Mouse (Mus musculus): Measurements from ENCODE around the gene Fcrl6. TPM values are rescaled to one million over a fixed set of nuclear protein-coding genes. Genes with fewer than 3 reads are reported as not detected.

Fcrl6 gene
- total RNA-seq, 2 experiments from 2014 or later = not detected

Other genes with a start within 250 kb of the Fcrl6 start
- gene Pigm, start 226.0 kb downstream of the Fcrl6 start, total RNA-seq (2021) = 10 to 100 TPM; 10.1 to 11.4 TPM
- 1 to 10 TPM; 1.4 to 1.8 TPM for gene Slamf9, start 127.2 kb downstream of the Fcrl6 start, total RNA-seq (2021)
- gene Igsf9, start 120.8 kb downstream of the Fcrl6 start, total RNA-seq (2021) = 1 to 10 TPM; 2.5 to 3.1 TPM
- gene Tagln2, start 102.5 kb downstream of the Fcrl6 start, total RNA-seq (2021) = 100 to 1,000 TPM; 230 to 244 TPM
- 1 to 10 TPM; 3.3 to 3.5 TPM for gene Cfap45, start 81.8 kb downstream of the Fcrl6 start, total RNA-seq (2021)
- gene Vsig8, start 46.6 kb downstream of the Fcrl6 start, total RNA-seq (2021) = under 1 TPM in 1 of 2 experiments, not detected in 1; 0.17 TPM
- not detected for gene Slamf8, start 12.0 kb downstream of the Fcrl6 start, total RNA-seq (2021)
- gene Dusp23, start 30.4 kb upstream of the Fcrl6 start, total RNA-seq (2021) = 1 to 10 TPM; 6.0 to 6.3 TPM
- not detected for gene Crp, start 95.5 kb upstream of the Fcrl6 start, total RNA-seq (2021)

All from heart, postnatal 4 days (tissue).